Mouse (Mus musculus) heart, adult 8-10 months (tissue): ENCODE measurements around the gene Bloc1s1. TPM values are rescaled to one million over a fixed set of nuclear protein-coding genes. Genes with fewer than 3 reads are reported as not detected.

Experiments
- DNase-seq: peaks from one replicate; pipeline ENCODE4 v3.0.0; 2022; ENCODE audit warnings: low spot score
- total RNA-seq, 4 experiments: library from RNA; stranded (reverse); gene quantifications; 2 replicates each; pipeline ENCODE4 v1.2.4; 2022

The Bloc1s1 gene
- total RNA-seq, 4 experiments from 2014 or later = 150 to 260 (median 205) TPM

DNA sequence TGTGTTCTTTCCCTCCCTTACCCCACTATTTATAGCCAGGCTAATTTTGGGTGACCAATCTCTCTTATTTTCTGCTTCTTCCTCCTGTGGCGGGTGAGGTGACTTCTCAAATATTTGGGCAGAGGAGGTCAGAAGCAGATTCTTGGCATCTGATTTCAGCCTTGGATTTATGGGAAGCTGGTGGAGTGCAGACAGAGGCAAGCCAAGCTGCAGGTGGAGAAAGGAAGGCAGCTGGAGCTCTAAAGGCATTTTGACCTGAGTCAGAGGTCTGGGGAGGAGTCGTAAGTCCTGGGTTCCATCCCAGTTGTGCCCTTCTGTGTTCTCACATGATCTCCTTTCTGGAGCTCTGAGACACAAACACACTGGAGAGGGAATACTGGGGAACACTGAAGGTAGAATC is 7.6 kb upstream of the Bloc1s1 start:
- no peak for DNase-seq

DNA sequence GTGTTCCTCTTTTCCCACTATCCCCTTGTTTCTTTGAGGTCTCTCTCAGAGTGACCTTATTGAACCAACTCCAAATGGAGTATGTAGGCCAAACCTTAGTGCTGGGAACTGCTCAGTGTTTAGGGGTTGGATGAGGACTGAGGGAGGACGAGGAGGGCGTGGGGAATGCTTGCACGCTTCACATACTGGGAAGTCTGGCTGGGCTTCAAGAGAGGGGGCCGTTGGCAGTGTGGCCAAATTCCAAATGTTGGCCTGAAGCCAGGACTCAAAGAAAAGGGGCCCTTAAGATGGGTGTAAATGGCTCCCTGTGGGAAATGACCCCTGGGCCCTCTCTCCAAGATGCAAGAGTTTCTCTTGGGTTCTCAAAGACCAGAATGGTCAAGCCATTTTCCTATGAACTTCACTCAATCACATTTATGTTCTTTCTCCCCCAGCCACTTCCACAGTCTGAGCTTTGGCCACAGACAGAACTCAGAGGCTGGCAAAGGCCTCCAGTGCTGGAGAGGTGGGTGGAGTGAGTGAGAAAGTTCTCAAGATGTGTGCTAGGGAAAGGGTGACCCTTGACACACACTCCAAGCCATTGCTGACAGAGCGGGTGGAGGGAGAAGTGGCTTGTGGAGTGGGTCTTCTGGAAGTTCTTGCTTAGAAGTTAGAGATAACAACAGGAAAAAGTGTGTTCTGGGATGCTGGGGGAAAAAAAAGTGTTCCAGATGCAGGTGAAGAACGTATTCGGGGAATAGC is 6.0 kb upstream of the Bloc1s1 start:
- DNase-seq = no peak

DNA sequence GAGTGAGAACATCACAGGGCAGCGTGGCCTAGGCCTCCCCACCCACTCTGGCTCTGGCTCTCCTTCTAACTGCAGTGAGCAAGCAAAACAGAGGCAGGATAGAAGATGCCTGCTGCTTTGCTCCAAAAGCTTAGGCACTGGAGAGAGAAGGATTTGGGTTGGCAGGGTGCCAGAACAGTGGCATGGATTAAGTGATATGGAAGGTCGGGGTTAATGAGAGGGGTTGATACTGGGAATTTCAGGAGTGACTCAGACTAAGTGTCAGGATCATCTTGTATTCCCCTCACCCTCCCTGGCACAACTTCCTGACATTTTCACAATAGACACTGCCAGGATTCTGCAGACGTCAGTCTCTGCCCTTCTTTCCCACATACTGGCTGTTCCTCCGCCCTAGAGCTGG is 4.5 kb upstream of the Bloc1s1 start:
- no peak for DNase-seq

DNA sequence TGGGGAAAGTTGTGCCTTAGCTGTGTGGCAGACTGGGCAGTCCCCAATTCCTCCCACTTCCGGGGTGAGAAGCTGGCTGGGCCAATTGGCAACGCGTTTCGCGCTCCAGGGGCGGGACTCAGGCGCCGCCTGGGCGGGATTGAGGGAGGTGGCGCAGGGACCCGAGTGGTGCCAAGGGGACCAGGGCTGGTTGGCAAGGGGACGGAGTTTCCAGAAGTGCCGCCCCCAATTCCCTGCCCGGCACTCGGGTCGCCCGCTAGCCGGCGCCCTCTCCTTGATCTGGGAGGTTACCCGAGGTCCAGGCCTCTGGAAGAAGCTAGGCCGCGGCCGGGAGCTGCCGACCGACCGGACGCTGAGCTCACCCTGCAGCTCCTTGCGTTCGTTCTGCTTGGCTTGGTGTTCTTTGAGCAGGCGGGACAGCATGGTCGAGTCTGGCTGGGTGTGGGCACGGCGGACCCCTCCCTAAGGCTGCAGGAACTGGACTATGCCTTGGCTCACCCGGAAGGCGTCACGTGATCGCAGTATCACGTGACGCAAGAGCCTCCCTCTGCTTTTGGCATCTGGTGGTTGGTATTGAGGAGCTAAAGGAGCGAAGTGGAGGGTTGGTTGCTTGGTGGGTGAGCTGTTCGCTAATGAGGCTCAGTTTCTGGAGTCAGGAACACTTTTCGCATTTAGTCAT is 683 bp downstream of the Bloc1s1 start:
- DNase-seq = peak; percentile 96

DNA sequence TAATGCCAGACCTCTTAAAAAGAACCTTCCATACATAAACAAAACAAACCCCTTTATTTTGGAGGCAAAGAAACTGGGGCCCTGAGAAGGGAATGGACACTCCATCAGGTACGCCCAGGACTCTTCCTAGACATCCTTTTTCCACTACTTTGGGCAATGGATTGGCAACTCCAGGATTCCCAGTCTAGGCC is 1.1 kb downstream of the Bloc1s1 start, which contains the start of gene Rdh5:
Gene Rdh5, minus strand, starts transcription at position 67 of the 191 bp plus-strand sequence.
- no peak for DNase-seq

DNA sequence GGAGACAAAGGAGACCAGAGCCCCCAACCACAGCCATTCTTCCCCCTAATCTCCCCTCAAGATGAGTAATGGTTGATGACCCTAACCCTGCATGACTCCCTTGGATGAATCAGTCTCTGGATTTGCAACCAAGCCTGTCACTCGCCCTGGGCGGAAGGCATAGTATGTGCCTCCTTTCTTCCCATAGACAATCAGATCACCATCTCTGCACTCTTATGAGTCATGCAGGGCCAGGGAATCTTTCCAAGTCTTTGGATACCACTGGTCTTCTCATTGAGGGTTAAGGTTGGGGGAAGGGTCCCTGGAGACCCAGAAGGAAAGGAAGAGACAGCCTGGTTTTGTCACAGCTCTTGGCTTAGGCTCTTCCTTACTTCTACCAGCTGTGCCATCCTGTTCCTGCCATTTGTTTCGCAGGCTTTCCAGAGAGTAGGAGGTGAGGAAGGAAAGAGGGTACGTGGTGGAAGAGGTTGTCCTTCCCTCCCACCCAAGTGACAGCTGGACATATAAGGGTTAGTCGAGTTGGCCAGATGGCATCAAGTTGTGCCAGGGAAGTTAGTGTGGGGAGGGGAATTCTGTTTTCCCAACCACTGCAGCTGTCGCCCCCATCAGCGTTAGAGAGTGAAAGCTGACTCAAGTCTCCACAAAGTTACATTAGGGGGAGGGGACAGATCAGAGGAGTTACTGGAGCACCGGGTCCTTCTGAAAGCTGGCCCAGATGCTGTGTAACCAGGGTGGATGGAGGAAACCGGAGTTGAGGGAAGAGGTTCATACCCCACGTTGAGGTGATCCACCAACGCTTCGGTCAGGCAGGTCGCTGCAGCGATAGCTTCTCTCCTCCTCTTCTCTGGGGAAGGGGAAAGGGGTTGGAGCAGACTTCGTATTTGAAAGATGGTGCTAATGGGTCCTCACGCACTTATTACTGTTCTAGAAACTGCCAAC is 1.7 kb downstream of the Bloc1s1 start:
- no peak for DNase-seq

DNA sequence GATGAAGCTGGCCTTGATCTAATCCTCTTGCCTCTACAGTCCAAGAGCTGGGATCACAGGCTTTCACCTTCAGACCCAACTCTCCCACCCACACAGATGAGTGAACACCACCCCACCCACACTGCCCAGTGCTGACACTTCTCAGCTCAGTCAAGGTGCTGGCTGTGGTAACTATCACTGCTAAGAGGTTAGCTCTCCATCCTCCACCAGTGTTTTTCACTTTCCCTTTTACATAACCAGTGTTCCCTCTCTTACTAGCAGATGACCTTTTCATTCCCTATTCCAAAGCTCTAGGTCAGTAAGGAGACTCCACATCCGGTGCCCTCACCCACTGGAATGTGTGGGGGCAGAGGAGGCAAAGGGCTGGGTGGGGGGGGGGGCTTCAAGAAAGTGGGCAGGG is 2.6 kb downstream of the Bloc1s1 start:
- DNase-seq = no peak

DNA sequence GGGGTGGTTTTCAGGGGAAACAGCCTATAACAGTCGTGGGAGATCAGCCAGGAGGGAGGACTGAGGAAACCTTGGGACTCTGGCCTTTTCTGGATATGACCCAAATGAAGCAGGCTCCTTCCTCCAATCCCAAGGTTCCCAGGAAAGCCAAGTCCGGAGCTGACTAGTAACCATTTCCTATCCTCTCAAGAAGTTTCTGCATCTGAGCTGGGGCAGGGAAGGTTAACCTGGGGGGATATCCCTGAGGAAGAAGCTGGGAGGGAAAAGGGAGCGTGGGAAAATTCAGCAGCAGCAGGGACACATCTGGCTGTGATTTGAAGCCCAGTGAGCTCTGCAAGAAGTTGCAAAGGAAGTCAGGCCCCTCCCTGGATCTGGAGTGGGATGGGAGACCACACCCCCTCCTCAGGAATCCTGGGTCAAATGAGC is 3.1 kb downstream of the Bloc1s1 start:
- DNase-seq = no peak

DNA sequence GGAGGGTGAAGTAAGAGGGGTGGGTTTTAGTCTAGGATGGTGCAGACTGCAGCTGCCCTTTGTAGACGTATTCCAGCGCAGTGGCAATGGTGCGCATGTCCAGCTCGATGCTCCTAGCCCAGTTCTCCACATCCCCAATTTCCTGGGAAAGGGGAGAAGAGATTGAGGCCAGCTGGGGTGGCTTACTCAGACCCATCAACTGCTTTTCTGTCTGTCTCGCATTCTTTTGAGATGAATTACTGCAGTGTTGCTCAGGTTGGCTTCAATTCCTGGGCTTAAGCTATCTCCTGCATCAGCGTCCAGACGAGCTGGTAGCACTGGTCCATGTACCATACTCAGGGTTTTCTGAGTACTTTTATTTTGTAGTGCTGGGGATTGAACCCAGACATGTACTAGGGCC is 3.9 kb downstream of the Bloc1s1 start:
- no peak for DNase-seq

DNA sequence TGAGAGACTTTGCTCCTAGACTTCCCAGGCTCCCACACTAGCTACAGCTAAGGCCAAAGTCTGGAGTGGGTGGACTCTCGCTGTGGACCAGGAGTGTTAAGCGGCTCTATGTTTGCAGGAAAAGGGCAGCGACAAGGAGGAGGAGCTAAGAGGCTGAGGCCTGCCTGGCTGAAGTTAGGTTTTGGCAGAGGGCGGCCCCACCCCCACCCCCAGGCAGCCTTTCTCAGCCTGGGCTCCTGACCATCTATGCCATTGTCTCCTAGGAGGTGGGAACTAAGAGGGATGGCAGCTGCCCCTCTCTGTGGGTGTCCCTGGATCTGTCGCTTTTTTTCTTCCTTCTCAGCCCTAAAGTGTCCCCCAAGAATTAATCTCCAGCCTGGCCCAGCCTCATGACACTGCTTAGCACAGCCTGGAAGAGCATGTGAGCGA is 4.6 kb downstream of the Bloc1s1 start:
- no peak for DNase-seq

DNA sequence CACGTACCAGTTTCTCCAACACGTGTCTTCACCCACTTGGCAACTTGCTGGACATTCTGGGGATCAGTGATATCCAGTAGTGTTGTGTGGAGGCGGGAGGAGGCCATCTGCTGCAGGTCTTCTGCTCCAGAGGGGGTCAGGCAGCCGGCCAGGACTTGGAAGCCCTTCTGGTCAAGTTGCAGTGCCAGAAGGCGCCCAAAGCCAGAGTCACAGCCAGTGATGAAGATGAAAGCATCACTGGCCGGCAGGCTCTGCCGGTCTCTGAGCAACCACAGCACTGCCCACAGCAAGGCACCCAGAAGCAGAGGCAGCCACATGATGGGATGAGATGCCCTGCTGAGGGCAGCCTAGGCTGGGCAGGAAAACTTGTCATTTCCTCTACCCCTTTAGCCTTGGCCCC is 5.6 kb downstream of the Bloc1s1 start:
- DNase-seq = no peak

DNA sequence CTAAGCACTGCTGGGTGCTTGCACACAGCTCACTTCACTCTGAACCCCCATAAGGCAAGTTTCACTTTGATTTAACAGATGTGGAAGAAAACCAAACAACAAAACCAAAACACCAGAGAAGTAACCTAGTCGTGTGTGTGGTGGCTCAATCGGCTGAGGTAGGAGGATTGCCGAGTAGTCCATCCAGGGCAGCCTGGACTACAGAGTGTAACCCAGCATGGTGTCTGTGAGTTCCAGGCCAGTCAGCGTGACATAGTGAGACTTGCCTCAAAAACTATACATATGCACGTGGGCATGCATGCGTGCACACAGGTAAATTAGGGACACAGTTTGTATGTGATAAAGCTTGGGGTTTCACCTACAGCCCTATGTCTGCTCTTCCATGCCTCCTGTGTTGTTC is 6.4 kb downstream of the Bloc1s1 start:
- DNase-seq = no peak

DNA sequence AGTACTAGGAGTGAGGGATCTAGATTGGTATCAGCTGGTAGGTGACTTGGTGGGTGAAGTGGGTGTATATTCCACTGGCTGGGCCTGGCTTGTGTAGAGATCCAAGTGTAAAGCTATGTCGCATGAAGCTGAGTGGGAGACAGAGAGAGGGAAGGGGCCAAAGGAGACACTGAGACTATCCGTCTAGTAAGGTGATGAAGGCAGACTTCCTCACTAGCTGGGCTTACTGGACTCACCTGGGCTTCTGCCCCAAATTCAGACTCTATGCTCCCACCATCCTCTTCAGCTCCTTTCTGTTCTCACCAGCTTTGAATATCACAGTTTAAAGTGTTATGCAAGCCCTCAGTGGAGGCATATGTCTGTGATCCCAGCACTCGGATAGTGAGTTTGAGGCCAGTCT is 7.2 kb downstream of the Bloc1s1 start:
- no peak for DNase-seq

DNA sequence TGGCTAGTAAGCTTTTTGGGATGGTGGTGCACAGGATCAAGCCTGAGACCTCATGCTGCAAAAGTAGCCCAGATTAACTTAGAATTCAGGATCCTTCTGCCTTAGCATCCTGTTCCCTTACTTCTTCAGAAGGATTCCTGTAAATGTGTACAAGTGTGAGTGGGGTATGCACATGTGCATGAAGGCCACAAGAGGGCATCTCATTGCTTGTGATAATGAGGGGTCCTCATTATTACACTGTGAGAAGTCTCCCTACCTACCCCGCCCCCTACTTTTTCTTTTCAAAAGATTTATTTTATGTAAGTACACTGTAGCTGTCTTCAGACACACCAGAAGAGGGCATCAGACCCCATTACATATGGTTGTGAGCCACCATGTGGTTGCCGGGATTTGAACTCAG is 8.3 kb downstream of the Bloc1s1 start:
- no peak for DNase-seq

DNA sequence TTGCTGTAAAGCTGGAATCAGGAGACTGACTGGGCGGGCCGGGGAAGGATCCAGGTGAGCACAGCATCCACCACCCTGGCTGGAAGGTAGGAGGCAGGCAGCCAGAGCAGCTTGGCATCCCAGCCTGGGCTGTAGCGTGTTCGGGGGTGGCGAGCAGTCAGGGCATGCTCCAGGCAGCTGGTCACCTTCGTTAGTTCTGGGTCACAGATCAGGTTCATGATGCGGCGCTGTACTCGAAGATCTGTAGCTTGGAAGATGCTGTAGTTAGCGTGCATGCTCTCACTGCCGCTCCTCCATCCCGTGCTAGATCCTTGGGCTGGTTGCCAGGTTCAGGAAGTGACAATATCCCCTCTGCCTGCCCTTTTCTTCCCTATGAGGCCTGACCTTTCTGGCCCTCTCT is 10.1 kb downstream of the Bloc1s1 start:
- DNase-seq = no peak

DNA sequence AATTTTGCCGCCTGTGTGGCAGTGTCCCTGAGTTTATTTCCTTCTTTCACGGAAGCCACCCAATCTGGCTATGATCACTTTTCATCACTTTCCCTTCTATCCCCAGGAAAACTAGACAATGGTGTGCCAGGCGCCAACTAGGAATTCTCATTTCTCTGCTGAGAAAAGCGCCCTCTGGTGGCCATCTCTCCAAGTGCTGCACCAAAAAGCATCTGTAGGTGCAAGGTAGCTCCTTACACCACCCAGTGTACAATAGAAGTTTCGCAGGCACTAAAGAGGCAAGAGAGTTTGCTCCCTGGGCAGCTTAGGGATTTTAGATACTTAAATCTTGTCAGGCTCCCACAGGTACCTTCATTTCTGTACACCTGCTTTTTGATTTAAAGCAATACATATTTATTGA is 10.6 kb downstream of the Bloc1s1 start:
- peak; percentile 88 for DNase-seq

DNA sequence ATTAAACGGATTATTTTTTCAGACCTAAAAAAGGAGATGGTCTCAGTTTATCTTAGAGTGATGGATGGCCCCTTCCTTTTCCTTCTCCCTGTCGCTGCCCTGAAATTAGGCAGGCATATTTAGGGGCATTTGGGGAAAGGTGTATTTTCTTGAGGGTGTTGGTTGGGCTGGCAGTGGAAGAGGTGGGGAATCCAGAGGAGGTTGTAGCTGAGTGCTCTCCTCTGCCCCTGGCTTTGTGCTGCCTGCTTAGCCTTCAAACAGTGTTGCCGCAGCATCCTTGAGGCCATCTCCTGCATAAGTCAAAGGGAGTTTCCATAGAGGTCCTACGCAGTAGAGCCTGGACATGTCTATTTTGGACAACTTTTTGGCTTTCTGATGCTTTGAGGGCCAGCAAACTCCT is 11.0 kb downstream of the Bloc1s1 start:
- no peak for DNase-seq

DNA sequence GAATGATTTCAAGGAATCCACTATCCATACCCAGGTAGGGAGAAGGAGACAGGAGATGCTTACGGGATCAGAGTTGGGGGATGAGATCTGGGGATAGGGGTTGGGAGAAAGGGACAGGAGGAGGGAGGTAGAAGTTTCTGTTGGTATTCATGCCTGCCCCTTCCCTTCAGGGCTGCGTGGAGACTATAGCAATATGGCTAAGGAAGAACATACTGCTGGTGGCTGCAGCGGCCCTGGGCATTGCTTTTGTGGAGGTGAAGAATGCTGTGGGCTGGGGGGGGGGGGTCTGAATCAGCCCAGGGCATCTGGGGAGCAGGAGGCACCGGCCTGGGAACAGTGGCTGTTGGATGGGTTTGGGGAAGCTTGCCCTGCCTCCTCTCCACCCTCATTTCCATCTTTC is 11.6 kb downstream of the Bloc1s1 start:
- DNase-seq = no peak

DNA sequence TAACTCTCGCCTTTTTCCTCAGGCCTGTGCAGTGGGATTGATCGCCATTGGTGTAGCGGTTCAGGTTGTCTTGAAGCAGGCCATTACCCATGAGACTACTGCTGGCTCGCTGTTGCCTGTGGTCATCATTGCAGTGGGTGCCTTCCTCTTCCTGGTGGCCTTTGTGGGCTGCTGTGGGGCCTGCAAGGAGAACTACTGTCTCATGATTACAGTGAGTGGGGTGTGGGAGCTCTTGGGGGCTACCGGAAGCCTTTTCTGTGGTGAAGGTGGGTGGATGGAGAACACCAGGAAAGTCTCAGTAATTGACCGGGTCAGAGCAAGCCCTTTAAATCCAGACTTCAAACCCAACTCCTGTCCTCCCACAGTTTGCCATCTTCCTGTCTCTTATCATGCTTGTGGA is 12.4 kb downstream of the Bloc1s1 start:
- no peak for DNase-seq

DNA sequence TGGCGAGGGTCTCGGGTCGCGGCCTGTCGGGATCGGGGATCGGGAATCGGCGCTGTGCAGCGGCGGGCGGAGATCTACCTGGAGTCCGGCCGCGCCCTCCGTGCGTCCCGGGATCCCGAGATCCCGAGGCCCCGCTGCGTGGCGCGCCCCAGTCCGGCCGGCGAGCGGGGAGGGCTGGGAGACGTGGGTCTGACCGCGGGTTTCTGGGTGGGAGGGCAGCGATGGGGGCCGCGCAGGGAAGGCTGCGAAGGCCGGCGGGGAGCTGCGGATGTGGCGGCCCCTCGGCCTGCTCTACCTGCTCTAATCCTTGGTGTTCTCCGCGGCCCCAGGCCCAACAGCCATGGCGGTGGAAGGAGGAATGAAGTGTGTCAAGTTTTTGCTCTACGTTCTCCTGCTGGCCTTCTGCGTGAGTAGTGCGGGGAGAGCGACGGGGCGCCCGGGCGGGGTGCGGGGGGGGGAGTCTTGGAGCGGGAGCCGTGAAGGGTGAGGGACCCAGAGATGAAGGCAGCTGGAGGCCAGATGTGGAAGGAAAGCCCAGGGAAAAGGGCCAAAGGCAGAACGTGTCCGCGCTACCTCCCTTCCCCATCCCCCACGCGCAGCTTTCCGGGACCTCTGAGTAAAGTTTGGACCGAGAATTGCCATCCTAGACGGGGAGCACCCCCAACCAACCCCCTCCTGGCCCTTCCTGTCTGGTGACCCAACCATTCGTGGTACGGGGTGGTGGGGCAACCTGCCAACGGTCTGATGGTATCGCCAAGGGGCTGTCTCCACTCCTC is 13.6 kb downstream of the Bloc1s1 start:
- DNase-seq = no peak

DNA sequence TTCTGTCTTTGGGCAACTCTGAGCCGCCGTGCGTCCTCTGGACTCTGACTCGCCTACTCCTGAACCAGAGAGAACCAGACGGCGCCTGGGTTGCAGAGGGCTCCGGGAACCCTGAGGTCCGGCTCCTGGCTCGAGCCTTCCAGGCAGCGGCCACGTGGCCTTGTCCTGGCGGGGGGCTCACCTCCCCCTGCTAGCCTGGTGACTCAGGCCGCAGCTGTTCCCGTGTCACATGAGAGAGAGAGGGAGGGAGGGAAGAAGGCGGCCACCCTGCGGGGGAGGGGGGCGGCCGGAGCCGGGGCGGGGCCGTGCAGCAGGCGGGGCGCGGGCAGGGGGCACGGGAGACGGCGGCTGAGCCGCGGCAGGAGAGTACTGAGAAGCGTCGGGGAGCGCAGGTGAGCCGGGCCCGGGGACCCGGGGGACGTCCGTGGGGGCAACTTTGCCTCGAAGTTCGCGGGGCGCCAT is 14.2 kb downstream of the Bloc1s1 start:
- DNase-seq = peak; percentile 86
